Mouse (Mus musculus) embryonic fibroblast, embryonic 13.5 days (primary cell): ENCODE measurements around the gene Tsen2.

Source experiments
- CTCF ChIP-seq: IDR thresholded peaks from 2 replicates; pipeline ENCODE4 v1.5.1; 2011; ENCODE audit warnings: mild to moderate bottlenecking, control low read depth, low read length, moderate library complexity, borderline replicate concordance; ENCODE audit not compliant: insufficient read depth
- POLR2A ChIP-seq: IDR thresholded peaks from 2 replicates; pipeline ENCODE4 v1.6.1; 2011; ENCODE audit warnings: low read depth, mild to moderate bottlenecking, control low read depth, low read length, moderate library complexity

DNA sequence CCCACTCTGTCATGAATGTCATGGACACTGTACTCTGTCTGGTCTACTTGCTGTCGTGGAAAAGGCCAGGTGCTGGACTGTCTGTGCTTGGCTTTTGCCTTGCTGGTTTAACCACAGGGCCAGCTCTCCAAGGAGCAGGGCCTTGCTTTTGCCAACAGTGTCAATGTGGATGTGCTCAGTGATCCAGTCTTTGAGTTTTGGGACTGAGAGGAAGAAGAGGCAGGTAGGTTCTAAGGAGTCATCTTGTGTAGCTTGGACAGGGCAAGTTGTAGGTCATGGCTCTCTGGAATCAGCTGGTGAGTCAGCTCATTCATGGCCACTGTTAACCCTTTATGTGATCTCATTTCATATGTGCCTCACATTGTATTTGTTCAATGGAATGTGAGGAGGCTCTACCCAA, 62.0 kb downstream of the Tsen2 start:
- no peak for TF ChIP-seq POLR2A
- TF ChIP-seq CTCF = no peak
